Mouse (Mus musculus): Measurements from ENCODE around the gene Eif5b.

- TF ChIP-seq MAX (IDR thresholded peaks at IDR 0.05) = no peak
- no peak for TF ChIP-seq CTCF (IDR thresholded peaks at IDR 0.05; ENCODE audit: control insufficient read depth, insufficient read depth, insufficient read length)
- TF ChIP-seq MYOG (IDR thresholded peaks at IDR 0.05; ENCODE audit: control insufficient read depth, extremely low read depth, insufficient read length) = no peak
- TF ChIP-seq CEBPB (IDR thresholded peaks at IDR 0.05; ENCODE audit: low read depth) = no peak
- no peak for TF ChIP-seq USF1 (IDR thresholded peaks at IDR 0.05; ENCODE audit: low read depth)
- no peak for TF ChIP-seq FOSL1 (IDR thresholded peaks at IDR 0.05; ENCODE audit: insufficient read depth, low read length, poor library complexity, severe bottlenecking)
- no peak for TF ChIP-seq MYOD1 (IDR thresholded peaks at IDR 0.05; ENCODE audit: control insufficient read depth, insufficient read length, low read depth)
These were observed 29.1 kb upstream of the Eif5b start for GRCm38 (mm10) chr1:37968746-37969145.

Measured in C2C12 (cell line).